Mouse (Mus musculus): ENCODE measurements around the gene Gm9507. TPM values are rescaled to one million over a fixed set of nuclear protein-coding genes. Genes with fewer than 3 reads are reported as not detected.
"Not testable (repeated sequence)": the region's sequence is repeated elsewhere in the genome, so short reads cannot be mapped to it uniquely, and the experiment has no call there.

Gene Gm9507
- polyA plus RNA-seq, 1 experiment from 2014 or later = not detected

GRCm38 (mm10) chr10:77798921-77799508, 12.6 kb downstream of the Gm9507 start, which contains the start of gene Gm19668:
Gm19668 (minus strand) TSS chr10:77799133.
- DNase-seq (ENCODE audit: low spot score) = no peak
- Histone ChIP-seq H3K27me3 (ENCODE audit: low read depth, poor library complexity, severe bottlenecking) (no peaks in the 10 kb centered on the region), H3K36me3 (no peaks in the 10 kb centered on the region), H3K4me3 (no peak within 1 kb of the TSS), H3K4me1 (peaks cover 19% of the 10 kb centered on the region), H3K9me3 (replicated peaks) (no peaks in the 10 kb centered on the region), H3K27ac (replicated peaks) (peak within 1 kb of the TSS; percentile 69)
- WGBS = 70% methylated on average over 8 of the region's 8 CpGs

GRCm38 (mm10) chr10:77798164-77798920, 13.3 kb downstream of the Gm9507 start:
- peaks cover 21% of the 10 kb centered on the region for H3K4me1 ChIP-seq
- H3K27ac ChIP-seq (replicated peaks) = peak overlapping the region; percentile 69
- H3K27me3 ChIP-seq (ENCODE audit: low read depth, poor library complexity, severe bottlenecking); H3K9me3 ChIP-seq (replicated peaks); DNase-seq (ENCODE audit: low spot score); H3K36me3 ChIP-seq; H3K4me3 ChIP-seq: not testable (repeated sequence)
- WGBS = 32% methylated on average over 3 of the region's 3 CpGs

GRCm38 (mm10) chr10:77797677-77798076, 14.0 kb downstream of the Gm9507 start:
- H3K4me3 ChIP-seq = no peak overlapping the region
- no peak for DNase-seq (ENCODE audit: low spot score)
- H3K36me3 ChIP-seq = no peaks in the 10 kb centered on the region
- WGBS = 23% methylated on average over 3 of the region's 3 CpGs
- H3K27ac ChIP-seq (replicated peaks) = peak overlapping the region; percentile 69
- no peaks in the 10 kb centered on the region for H3K9me3 ChIP-seq (replicated peaks)
- peaks cover 22% of the 10 kb centered on the region for H3K4me1 ChIP-seq
- no peaks in the 10 kb centered on the region for H3K27me3 ChIP-seq (ENCODE audit: low read depth, poor library complexity, severe bottlenecking)

GRCm38 (mm10) chr10:77794976-77795375, 16.7 kb downstream of the Gm9507 start, which contains the start of gene Gm9639:
Gm9639 (minus strand) TSS chr10:77795076.
- H3K9me3 ChIP-seq (replicated peaks) = no peaks in the 10 kb centered on the region
- no peak within 1 kb of the TSS for H3K4me3 ChIP-seq
- peaks cover 22% of the 10 kb centered on the region for H3K4me1 ChIP-seq
- no peaks in the 10 kb centered on the region for H3K36me3 ChIP-seq
- peak within 1 kb of the TSS; percentile 59 for H3K27ac ChIP-seq (replicated peaks)
- 57% methylated on average over 2 of the region's 2 CpGs for WGBS
- DNase-seq (ENCODE audit: low spot score) = no peak
- H3K27me3 ChIP-seq (ENCODE audit: low read depth, poor library complexity, severe bottlenecking) = no peaks in the 10 kb centered on the region

GRCm38 (mm10) chr10:77788621-77789020, 23.0 kb downstream of the Gm9507 start:
- Histone ChIP-seq H3K4me3 (no peak overlapping the region), H3K27me3 (ENCODE audit: low read depth, poor library complexity, severe bottlenecking) (no peaks in the 10 kb centered on the region), H3K27ac (replicated peaks) (no peak overlapping the region), H3K9me3 (replicated peaks) (no peaks in the 10 kb centered on the region), H3K36me3 (no peaks in the 10 kb centered on the region), H3K4me1 (0 out of 2 replicates have a peak, but pooled peaks cover 3% of the 10 kb centered on the region)
- DNase-seq (ENCODE audit: low spot score) = no peak
- WGBS = 85% methylated on average over 2 of the region's 2 CpGs

GRCm38 (mm10) chr10:77787876-77788275, 23.8 kb downstream of the Gm9507 start, which contains the start of gene Gm7137:
Gm7137 (minus strand) TSS chr10:77788200.
- H3K36me3 ChIP-seq; DNase-seq (ENCODE audit: low spot score); H3K27ac ChIP-seq (replicated peaks); H3K9me3 ChIP-seq (replicated peaks); H3K27me3 ChIP-seq (ENCODE audit: low read depth, poor library complexity, severe bottlenecking); H3K4me3 ChIP-seq; H3K4me1 ChIP-seq: not testable (repeated sequence)
- WGBS = 53% methylated on average over 1 of the region's 1 CpGs

- WGBS = 100% methylated on average over 1 of the region's 3 CpGs
- H3K4me1 ChIP-seq; H3K9me3 ChIP-seq (replicated peaks); H3K4me3 ChIP-seq; DNase-seq (ENCODE audit: low spot score); H3K27ac ChIP-seq (replicated peaks); H3K27me3 ChIP-seq (ENCODE audit: low read depth, poor library complexity, severe bottlenecking); H3K36me3 ChIP-seq: not testable (repeated sequence)
These were observed 28.2 kb downstream of the Gm9507 start for GRCm38 (mm10) chr10:77783396-77783795.

- H3K4me1 ChIP-seq; DNase-seq (ENCODE audit: low spot score); H3K9me3 ChIP-seq (replicated peaks); H3K27ac ChIP-seq (replicated peaks); H3K4me3 ChIP-seq; H3K27me3 ChIP-seq (ENCODE audit: low read depth, poor library complexity, severe bottlenecking); H3K36me3 ChIP-seq: not testable (repeated sequence)
- WGBS = no CpG with 5 or more reads among the region's 1 CpGs
These were observed 29.2 kb downstream of the Gm9507 start, which contains the start of gene Gm3250 for GRCm38 (mm10) chr10:77782442-77782841. Gm3250 (minus strand) TSS chr10:77782542.

GRCm38 (mm10) chr10:77776844-77777243, 34.8 kb downstream of the Gm9507 start, which contains the start of gene Gm7138:
Gm7138 (minus strand) TSS chr10:77776944.
- H3K36me3 ChIP-seq; H3K27ac ChIP-seq (replicated peaks); DNase-seq (ENCODE audit: low spot score); H3K4me1 ChIP-seq; H3K4me3 ChIP-seq; H3K9me3 ChIP-seq (replicated peaks); H3K27me3 ChIP-seq (ENCODE audit: low read depth, poor library complexity, severe bottlenecking): not testable (repeated sequence)
- 59% methylated on average over 1 of the region's 1 CpGs for WGBS

- not testable (repeated sequence) for H3K9me3 ChIP-seq (replicated peaks); H3K27me3 ChIP-seq (ENCODE audit: low read depth, poor library complexity, severe bottlenecking); DNase-seq (ENCODE audit: low spot score); H3K36me3 ChIP-seq; H3K4me1 ChIP-seq; H3K27ac ChIP-seq (replicated peaks); H3K4me3 ChIP-seq
- WGBS = 83% methylated on average over 2 of the region's 3 CpGs
These were observed 39.5 kb downstream of the Gm9507 start for GRCm38 (mm10) chr10:77772142-77772541.

GRCm38 (mm10) chr10:77771225-77771624, 40.4 kb downstream of the Gm9507 start, which contains the start of gene Gm3238:
Gm3238 (minus strand) TSS chr10:77771325.
- H3K9me3 ChIP-seq (replicated peaks); H3K4me1 ChIP-seq; DNase-seq (ENCODE audit: low spot score); H3K27ac ChIP-seq (replicated peaks); H3K27me3 ChIP-seq (ENCODE audit: low read depth, poor library complexity, severe bottlenecking); H3K4me3 ChIP-seq; H3K36me3 ChIP-seq: not testable (repeated sequence)
- whole genome bisulfite sequencing = 60% methylated on average over 1 of the region's 1 CpGs

GRCm38 (mm10) chr10:77769727-77770126, 41.9 kb downstream of the Gm9507 start:
- Histone ChIP-seq H3K27ac (replicated peaks) (no peak overlapping the region), H3K36me3 (no peaks in the 10 kb centered on the region), H3K9me3 (replicated peaks) (no peaks in the 10 kb centered on the region), H3K4me3 (no peak overlapping the region), H3K4me1 (no peaks in the 10 kb centered on the region), H3K27me3 (ENCODE audit: low read depth, poor library complexity, severe bottlenecking) (no peaks in the 10 kb centered on the region)
- DNase-seq (ENCODE audit: low spot score) = no peak
- WGBS = 83% methylated on average over 1 of the region's 1 CpGs
